Mouse (Mus musculus) ovary, postnatal 14 days (tissue): ENCODE results near the gene Ext2.

ENCODE experiments used
- DNase-seq: peaks from one replicate; pipeline ENCODE4 v3.0.0; 2022; ENCODE audit warnings: low spot score

Ext2 gene

DNA sequence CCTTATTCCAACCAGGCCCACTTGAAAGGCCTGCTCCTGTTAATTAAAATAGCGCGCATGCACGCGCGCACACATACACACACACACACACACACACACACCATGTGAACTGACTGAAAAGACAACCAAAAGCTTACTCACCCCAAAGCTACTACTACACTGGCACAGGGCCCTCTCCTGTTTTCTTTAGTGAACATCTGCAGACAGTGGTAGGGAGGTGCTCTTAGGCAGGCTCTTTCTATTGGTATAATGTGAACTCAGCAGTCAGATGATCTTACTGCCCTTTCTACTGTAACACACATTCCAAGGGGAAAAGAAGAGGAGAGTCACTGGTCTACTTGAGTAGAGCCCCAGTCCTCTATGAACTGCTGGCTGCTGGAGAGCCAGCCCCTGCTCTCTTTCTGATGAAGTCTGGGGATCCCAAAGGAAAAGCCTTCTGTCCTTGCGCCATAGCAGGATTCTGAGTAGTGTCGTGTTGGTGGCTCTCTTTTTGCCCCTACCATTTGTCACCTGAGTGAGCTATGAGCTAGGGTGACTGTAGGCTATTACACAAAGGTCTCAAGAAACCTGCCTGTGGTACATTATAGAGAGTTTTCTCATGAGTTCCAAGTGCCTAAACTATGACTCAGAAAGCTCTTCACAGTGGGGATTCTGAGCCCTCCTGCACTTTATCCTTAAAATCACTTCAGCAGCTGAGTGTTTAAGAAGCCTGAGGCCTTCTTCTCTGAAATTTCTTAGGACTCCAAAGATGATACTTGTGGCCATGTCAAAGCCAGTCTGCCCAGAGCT is 45.9 kb downstream of the Ext2 start:
- DNase-seq: no peak

DNA sequence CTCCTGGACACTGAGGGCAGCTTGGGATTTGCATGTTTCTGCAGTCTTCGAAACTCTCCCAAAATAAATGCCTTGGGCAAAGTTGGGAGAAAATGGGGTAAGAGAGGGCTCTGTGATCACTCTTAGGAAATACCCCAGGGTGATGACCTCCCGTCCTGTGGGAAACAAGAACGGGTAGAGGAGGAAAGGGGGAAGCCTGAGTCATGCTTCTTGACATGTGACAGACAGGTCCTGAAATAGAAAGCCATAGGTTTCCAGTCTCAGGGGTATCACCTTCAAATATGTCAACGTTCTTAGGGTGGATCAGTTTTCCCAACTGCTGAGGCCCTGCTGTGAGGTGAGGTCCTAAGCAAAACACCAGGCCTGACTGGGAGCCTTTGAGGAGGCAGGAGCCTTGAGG is 46.9 kb downstream of the Ext2 start:
- no peak for DNase-seq

DNA sequence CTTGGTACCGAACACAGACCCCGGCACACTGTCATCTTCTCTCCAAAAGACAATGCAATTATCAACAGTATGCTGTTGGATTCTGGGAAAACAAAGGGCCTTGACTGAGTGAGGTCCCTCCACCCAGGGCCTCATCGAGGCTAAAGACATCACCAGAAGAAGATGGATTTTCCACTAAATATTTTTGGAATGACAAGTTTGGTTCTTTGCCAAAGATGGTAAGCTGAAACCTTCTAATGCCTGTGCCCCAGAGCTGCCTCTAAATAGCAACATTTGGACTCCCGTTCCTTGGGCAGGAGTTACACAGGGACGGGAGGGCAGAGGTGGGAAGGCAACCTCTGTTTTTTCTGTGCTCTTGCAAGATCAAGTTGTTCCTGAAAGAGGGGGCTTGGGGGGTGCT is 47.4 kb downstream of the Ext2 start:
- no peak for DNase-seq

DNA sequence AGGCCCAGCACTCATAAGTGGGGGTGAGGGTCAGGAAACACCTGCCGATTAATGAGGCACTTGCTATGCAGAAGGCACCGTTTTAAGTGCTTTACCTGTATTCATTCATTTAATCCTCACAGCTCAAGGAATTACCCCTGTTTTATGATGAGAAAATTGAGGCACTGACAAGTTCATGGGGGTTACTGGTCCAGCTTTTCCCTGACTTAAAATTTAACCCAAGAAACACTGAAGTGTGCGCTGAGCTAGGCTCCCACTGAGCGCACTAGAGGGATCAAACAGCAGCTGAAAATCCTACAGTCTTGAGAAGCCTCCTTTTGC is 49.6 kb downstream of the Ext2 start:
- DNase-seq: no peak

DNA sequence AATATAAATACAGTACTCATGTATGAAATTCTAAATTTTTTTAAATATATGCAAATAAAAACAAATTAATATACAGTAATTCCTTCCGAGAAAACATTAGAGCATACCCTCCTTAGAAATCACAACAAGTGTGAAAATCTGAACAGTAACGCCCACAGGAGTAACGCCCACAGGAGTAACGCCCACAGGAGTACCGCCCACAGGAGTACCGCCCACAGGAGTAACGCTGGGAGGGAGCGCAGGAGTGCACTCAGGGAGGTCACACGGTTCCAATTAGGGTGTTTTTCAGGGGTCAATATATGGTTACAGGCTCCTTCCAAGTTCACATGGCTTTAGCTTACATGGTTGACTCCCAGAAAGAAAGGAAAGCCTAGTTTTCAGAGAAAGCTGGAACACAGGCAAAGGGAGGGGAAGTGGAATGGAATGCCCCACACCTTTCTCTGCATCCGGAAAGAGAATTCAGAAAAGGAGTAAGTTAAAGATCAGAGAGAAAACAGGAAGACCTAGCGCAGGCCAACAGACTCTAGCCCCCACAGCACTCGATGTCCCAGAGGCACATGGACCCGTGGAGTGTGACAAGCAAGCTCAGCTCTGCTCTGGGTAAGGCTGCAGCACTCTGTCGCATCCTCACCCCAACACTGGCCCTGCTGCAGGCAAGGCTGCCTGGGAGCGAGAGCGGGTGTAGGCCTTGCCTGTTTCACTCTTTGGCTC is 50.2 kb downstream of the Ext2 start:
- no peak for DNase-seq

DNA sequence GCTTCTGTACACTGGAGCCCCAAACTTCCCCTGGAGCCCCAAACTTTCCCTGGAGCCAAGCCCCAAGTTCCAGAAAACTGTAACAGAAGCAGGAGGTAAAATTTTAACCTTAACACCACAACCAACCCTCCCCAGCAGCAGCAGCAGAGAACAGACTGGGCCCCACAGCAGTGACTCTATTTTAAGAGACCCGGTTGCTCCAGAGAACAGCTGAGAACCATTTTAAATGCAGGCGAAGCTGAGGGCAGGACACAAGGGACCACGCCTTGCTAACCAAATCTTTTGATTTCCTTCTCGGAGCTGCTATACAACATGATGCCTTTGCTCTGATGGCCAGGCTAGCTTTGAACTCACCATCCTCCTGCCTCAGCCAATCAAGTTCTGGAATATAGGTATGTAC is 51.5 kb downstream of the Ext2 start:
- DNase-seq: no peak

DNA sequence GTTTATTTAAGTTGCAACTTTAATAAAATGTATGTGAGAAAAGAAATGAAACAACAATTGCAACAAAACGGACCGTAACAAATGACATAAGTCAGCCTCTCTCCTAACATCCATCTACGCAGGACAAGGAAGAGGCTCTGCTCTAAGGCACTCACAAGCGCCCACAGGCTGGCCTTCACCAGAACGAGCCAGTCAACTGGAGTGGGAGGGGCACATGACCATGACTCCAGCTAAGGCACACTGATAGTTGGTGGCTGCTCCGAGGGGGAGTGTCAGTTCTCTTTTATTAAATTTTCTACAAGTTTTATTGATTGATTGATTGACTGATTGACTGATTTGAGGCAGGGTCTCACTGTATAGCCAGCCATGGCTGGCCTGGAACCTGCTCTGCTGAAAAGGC is 52.5 kb downstream of the Ext2 start:
- no peak for DNase-seq

DNA sequence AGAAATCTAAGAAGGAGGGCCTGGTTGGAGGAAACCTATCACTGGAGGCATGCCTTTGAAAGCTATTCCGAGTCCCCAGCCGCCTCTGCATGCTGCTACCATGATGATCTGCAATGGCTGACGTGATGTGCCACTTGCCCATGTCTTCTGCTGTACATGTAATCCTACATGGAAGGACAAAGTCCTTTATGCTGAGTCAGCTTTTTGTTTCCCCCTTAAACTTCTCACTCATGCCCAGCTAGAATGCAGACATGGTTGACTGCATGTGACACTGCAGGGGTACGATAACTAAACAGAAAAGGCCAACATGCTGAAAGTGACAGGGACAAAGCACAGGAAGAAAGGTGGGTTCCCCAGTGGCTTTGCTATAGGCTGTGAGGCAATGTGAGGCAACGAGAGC is 56.6 kb downstream of the Ext2 start:
- no peak for DNase-seq

DNA sequence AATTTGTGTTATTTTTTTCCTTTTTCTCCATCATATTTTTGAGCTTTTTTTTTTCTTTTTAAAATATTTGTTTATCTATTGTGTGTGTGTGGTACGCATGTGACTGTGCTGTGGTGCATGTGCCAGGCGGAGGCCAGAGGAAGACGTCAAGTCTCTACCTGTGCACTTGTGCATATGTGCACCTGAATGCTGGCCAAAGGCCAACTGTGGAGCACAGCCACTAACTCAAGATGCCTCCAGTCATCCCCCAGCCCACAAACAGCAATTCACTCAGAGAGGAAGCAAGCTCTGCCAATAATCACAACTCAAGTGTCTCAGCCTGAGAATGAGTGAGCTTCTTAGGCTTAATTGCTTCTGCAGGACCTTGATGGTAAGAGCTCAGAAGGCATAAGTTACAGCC is 58.2 kb downstream of the Ext2 start:
- no peak for DNase-seq

DNA sequence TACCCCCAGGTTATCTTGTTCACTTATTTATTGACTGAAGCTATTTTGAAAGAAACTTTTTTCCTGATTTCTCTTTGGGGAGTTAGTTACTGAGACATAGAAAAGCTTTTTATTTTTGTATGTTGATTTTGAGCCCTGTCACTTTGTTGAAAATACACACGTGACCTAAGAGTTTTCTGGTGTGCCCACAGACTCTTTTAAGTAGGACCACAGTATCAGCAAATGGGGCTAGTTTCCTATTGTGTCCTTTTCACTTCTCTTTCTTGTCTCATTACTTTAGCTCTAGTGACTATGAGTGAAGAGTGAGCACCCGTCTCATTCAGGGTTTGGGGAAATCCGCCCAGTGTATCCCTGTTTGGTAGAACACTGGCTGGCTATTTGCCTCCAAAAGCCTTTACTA is 62.0 kb downstream of the Ext2 start:
- DNase-seq: no peak

DNA sequence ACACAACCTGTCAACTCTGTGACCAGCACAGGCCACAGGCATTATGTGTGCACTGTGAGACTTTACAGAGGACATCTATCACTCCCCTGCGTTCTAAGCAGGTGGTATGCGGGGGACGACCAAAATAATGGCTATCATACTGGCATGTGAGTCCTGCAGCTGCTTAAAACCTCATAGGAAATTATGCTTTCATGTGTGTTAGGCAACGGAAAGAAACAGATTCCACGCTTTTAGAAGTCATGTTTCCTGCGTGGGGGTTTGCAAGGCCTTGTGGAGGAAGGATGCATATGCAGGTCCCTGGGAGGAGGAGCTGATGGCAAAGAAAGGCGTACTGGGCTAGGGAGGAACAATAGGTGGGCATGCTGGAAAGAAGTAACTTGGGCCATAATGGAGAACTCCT is 63.2 kb downstream of the Ext2 start:
- DNase-seq: no peak

DNA sequence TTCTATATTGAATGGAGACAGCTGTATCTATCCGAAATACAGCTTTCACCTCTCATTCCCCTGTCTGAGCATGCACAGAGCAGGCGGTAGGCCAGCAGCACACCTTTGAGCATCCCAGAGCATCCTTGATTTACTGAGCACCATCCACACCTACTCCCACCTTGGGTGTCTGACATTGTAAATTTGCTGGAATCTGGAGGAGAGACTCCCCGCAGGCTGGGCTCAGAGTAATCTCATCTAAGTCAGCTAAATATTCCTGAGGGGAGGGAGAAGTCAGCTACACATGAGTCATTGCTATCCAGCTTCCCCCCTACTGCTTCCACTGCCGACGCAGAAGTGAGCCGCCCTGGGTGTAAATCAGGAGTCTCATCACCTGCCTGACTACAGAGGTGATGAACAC is 64.1 kb downstream of the Ext2 start:
- no peak for DNase-seq

DNA sequence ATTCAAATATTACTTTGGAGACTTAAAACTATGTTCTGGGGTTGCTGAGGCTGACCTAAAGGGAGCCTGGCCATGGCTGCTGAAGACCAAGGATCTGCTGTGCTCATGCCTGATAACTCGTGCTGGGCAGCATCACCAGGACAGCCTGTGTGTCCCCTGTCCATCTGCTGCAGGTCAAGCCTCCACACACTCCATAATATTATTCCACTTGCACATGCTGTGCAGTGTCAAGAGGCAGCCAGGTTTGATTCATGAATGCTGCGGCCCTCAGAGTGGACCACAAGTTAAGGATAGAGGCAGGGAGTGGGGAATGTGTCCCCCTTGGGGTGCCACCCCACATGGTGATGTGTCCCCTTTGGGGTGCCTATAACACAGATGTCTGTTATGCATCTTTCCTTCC is 68.0 kb downstream of the Ext2 start:
- no peak for DNase-seq

DNA sequence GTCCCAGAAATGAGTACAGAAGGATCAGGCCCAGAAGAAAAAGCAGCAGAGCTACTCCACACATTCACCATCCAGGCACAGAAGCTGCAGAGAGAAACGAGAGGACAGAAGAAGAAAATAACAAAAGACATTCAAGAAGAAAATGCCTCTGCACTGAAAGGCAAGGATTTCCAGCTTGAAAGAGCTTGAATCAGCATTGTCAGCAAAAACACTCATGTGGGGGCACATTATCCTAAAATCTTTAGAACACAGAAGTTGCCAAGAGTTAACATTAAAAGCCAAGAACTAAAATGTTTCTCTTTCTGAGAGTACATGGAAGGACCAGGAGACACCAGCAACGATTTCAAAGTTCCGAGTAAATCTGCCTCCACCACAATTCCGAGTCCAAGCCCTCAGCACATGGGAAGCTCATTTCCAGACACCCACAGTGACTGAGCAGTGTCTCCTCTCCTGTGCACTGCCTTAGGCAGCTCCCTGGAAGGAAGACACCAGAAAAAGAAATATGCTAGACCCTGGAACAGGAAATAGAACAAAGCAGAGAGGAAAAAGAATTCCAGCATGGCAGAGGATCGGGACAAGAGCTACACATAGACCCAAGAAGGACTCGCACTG is 69.1 kb downstream of the Ext2 start:
- DNase-seq: no peak

DNA sequence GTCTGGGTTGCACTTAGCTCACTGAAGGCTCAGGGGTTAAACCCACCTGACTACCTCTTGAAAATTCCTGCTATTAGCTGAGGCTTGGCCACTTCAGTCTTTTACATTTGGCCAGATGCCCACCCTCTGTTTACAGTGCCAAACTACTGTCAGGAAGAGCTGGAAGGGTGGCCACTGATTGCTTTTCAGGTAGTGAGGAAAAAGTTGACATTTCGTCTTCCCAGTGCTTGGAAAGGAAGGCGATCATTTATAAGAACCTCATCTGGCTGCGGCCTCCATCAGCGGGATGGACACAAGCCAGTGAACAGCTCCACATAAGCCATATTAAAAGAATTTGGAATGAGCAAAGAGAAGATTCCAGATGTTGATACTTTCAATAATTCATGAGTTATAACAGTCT is 72.7 kb downstream of the Ext2 start:
- DNase-seq: no peak

DNA sequence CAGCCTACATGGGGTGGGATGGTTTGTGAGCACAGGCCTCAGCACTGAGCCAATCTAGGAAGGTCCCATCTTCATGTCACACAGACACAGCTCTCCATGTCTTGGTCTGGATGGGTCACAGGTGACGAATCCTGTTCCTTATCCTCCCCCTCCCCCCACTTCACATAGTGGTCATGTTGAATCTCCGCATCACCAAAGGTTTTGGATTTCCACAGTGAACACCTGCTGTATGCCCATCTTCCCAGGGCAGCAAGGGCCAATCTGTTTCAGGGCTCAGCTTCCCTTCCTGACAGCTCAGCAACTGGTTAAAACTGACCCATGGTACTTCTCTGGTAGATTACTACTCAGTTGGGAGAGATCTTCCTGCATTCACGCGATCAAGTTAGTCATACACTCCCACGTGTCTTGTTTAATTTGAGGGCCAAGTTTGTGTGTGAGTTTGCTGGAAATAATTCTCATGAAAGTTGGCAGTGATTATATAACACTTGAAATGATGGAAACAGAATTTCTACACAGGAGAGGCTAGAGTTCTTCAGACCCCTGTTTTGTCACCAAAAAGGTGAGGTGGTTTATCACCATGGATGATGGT is 74.7 kb downstream of the Ext2 start:
- DNase-seq: no peak

DNA sequence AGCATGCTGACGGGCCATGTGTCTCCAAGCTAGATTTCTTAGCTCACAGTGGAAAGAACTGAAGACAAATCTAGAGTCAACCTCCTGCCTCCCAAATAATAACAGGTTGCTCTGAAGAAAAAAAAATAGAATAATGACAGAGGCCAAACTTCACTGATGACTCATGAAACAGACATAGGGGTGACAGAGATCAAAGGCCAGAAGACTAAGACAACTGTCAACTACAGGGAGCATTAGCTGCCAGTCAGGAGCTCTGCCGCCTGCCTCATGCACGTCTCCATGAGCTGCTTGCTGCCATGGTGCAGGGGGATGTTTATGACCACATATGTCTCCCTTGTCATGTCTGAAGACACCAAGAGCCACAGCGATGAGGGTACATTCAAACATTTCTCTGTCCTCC is 75.7 kb downstream of the Ext2 start:
- DNase-seq: no peak

DNA sequence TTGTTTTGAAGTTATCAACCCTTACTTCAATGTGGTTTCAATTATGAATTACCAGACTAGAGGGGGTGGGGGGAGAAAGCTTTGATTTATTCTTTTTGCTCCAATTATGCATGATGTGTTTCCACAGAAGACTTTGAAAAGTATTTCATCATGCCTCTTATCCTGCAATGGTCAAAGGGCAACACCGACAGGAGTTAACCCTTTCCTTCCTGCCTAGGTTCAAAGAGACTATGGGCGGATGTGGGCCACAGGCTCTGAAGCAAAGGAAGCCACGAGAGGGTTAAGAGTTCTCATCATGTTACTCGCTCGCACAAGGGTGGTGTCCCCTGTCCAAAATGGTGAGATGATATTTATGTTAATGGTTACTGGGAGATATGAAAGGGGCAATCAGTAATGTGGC is 76.2 kb downstream of the Ext2 start:
- DNase-seq: no peak

DNA sequence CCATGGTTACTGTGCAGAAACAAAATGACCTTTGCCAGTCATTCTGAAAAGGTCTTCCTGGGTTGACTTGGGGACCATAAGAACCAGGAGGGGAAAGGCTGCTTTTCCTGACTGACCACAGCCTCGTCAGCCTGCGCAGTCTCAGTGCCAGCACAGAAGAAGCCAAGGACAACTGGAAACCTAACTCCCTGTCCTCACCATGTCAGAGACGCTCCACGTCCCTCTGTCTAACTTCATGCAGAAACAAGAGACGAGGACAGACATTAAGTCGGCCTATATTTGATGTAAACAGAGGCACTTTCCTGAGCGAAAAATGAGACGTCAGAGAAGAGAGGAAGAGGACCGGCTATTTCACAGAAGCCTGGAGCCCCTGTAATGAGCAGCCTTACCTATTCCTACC is 76.6 kb downstream of the Ext2 start:
- no peak for DNase-seq

DNA sequence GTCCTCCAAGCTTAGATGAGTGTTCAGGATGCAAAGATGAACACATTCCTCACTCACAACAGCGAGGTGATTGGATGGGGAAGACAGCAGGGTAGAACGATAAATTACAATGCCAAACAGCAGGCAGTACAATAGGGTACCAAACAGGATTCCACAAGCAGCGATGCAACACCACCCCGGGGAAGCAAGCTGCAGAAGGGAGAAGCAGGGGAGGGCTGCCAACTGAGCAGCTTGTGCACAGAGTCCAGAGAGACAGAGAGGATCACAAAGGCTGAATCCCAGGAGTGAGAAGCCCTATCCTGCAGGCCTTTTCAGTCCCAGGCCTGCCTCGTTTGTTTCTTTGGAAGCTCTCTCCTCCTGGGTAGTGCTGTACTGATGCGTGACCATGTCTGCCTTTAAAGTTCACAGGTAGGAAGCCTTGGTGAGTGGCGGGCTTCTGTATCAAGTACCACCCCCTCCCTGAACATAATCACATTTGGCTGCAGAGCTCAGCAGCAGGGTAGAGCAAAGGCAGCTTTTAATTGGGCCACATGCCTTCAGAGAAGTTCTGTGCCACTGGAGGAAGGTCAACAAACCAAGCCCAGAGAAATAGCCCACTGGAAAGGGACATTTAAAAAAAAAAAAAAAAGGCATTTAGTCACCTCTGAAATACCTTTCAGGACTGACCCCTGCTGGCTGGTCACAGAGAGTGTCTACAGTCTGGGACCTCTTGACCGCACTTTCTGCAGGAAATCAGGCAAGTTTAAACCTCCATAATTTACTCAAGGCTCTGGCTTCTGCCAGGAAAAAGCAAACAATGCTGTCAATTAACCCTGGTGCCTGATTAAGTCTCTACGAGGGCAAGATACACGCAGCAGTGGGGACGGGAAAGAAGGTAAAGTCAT is 77.8 kb downstream of the Ext2 start:
- DNase-seq: no peak

DNA sequence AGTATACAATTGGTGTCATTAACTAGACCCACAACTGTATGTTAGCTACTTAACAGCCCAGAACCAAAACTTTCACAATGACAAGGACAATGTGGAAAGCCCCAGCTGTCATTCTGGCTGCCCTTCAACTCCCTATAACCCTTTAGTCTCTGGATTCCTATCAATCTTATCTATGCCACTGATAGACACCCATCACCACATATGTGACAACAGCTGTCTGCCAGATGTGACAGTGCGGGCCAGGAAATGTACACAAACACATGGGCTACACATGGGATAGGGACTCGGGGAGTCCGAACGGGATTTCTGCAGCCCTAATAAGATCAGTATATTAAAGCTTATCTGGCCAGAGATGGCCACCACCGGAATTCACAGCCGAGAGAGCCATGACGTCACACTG is 80.7 kb downstream of the Ext2 start:
- no peak for DNase-seq

DNA sequence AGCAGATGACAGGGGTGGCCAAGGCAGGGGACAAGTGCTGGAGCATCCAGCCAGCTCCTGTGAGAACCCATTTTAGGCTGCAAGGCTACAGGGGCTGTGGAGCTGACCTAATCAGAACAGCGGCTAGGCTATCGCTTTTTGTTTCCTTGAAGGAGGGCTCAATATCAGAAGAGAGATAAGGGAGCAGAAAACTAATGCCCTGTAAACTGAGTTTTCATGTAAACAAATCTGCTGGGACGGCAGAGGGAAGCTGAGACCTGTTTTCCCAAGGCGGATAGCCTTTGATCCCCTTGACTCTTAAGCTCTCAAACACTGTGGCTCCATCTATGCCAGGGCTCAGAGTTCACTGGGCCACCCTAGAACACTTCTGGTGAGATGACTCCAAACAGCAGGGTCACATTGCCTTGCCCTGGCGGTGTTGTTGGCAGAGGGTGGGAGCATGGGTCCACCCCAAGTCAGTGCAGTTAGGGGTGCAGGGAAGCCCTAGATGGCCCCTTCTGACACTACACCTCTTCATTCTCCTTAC is 83.3 kb downstream of the Ext2 start:
- DNase-seq: no peak
